Mouse (Mus musculus): ENCODE measurements around the gene Slamf8.

DNA sequence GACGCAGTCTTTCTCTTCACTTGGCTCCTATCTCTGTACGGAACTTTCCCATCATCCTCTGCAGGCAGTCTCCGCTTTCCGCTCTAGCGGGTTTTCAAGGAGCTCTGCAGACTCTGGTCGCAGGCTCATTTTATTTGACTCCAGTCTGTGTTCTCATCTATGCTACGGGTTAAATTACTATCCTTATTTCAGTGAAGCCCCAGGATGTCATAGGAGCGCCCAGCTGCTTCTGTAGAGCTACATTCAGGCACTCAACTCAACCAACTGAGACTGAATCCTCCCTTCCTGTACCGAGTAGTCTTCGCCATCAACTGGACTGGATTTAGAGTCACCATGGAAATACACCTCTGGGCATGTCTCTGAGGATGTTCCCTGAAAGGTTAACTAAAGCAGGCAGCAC, 24.3 kb upstream of the Slamf8 start:
- no peak for TF ChIP-seq POLR2A (IDR thresholded peaks at IDR 0.05; ENCODE audit: low read depth, low read length)
- TF ChIP-seq CTCF (IDR thresholded peaks at IDR 0.05; ENCODE audit: extremely low read depth, insufficient read depth, insufficient read length, insufficient replicate concordance), result no peak

Data from spleen, adult 2 months (tissue).